Mouse (Mus musculus) gastrocnemius, postnatal 25 days (tissue): ENCODE data around the gene Tango2. TPM values are rescaled to one million over a fixed set of nuclear protein-coding genes. Genes with fewer than 3 reads are reported as not detected.

Source experiments
- DNase-seq: peaks from one replicate; pipeline ENCODE4 v3.0.0; 2022
- long read RNA-seq, 2 experiments: library from polyadenylated mRNA; stranded (forward); transcript quantifications; one replicate each; pipeline ENCODE4 v2.0.0; 2021
- total RNA-seq, 2 experiments: library from RNA; stranded (reverse); gene quantifications; 1 replicate in 1 of 2; 2 replicates in 1 of 2; pipeline ENCODE4 v1.2.3; 2021

The Tango2 gene
- total RNA-seq = 10 to 100 TPM; 37.3 to 37.6 TPM
- long read RNA-seq, experiment 1, transcript Tango2-201 (9 exons, 1,622 nt) = major isoform, 33 of 122 reads
- long read RNA-seq, experiment 1, partial matches to known transcripts = 41 of 122 reads
- long read RNA-seq, experiment 1, other reads (novel, unspliced or antisense) = 48 of 122 reads
- long read RNA-seq, experiment 2, transcript Tango2-201 (9 exons, 1,622 nt) = major isoform, 50 of 170 reads
- long read RNA-seq, experiment 2, partial matches to known transcripts = 58 of 170 reads
- long read RNA-seq, experiment 2, other reads (novel, unspliced or antisense) = 62 of 170 reads

DNA sequence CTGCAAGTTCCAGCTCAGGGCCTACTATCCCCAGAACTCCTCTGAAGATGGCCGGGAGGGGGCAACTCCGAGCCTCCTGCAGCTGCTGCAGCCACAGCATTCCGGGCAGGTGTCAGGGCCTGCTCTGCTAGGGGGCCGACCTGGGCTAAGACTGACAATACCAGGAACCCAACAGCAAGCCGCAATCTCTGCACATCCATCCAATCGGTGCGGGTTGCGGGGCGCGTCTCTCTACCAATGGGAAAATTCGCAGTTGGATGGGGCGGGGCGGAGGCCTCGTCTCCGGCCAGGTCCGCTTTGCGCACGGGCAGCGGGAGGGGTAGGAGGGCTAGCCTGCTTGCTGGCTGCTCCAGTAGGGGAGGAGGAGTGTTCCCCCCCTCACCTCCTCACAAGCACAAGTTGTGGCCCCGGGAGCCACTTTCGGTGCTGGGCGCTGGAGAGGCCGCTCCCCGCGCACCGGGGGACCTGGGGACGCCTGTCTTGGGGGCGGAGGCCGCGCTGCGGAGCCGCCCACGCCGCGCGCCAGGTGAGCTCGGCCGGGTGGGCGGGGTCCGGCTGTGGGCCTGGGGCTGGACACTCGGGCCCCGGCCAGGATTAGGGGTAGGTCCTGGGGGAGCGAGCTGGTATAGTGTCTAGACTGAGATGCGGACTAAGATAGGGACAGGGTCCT, at the start of gene Tango2, which contains the start of gene Arvcf:
Tango2 (minus strand) TSS at position 173 of the 670 bp plus-strand sequence.
Arvcf (plus strand) TSS at position 252 of the 670 bp plus-strand sequence.
- peak; percentile 91 for DNase-seq

DNA sequence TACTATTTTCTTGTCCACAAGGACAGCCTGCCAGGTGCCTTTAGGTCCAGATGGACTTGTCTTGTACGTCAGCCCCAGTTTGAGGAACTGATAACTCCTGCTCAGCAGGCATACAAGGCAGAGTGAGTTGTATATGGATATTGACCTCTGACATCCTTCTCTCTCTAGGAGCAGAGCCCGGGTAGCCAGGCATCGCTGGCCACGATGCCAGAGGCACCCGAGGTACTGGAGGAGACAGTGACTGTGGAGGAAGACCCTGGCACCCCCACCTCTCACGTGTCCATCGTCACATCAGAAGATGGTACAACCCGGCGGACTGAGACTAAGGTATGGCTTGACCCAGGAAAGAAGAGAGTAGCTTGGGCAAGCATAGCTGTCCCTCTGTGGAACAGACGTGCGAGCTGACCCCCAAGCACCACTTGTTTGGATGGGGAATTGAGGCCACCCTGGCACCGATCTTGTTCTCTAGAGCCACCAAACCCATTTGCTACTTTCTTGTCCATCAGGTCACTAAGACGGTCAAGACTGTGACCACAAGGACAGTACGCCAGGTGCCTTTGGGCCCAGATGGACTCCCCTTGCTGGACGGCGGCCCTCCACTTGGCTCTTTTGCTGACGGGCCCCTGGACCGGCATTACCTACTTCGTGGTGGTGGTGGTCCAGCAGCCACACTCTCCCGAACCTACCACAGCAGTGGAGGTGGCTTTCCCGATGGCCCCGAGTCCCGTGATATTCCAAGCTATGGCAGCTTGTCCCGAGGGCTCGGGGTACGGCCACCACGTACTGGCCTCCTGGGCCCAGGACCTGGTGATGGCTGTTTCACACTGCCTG, 49.1 kb upstream of the Tango2 start:
- DNase-seq = no peak

DNA sequence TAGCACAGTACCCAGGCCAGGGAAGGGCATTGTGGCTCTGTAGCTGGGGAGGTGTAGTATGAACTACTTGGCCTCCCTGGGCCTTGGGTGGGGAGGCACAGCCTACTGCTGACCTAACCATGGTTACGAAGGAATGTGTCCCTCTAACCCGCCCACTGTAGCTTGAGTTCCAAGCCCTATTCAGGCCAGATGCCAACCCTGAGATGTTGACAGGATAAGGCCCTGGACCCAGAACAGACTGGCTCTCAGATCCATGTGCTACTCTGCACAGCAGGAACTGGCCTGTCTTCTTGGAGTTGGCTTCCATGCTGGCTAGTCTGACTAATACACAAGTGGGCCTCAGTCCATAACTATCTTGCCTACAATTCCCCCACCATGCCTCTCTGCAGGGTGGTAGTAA, 48.3 kb upstream of the Tango2 start:
- DNase-seq = peak; percentile 80

DNA sequence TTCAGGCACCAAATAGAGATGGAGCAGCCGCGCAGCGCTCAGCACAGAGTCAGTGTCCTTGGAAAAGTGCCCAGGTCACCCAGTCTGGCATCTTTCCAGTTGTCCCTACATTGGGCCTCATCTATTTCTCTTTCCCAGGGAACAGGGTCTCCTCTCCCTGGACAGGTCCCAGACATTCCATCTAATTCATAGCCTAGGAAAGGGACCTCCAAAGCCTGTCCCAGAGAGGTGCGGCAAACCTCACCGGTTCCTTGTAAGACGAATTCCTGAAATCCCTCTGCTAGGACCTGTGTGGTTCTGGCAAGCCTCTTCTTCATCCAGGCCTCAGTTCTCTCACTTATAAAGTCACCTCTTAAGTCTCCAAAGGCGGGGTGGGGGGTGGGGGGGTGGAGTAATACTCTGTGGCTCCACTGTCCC, 47.7 kb upstream of the Tango2 start:
- no peak for DNase-seq

DNA sequence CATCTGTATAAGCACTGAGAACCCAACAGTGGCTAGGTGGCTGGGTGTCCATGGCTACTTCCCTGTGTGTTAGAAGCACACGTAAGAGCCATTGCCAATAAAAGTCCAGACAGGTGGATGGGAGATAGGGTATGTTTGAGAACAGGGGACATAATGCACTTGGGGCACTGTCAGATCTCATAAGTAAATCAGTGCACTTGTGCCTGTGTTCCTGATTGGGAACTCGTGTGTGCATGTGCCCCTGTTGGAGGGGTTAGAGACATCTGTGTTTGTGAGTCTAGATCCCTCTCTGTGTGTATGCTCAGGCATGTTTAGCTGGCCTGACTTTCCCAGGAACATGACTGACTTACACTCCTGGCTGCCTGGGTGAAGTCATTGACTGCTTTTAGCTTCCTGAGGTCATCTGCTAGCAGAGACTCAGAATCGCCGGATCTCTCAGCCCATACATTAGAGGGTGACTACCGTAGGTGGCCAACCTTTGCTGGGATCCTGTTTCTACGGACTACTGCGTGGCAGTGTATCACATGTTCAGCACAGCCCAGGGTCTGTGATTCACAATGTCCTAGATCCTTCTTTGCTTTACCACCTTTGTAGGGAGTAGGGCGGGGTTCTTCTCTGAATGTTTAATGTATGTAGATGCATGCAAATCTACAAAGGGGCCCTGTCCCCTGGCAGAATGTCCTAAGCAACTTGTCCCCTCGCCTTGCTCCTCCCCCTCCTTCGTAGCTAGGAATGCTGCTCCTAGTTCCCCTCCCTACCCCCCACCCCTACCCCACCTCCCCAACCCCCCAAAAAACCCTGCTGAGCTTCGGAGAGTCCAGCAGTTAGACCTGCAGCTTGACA, 47.1 kb upstream of the Tango2 start:
- no peak for DNase-seq

DNA sequence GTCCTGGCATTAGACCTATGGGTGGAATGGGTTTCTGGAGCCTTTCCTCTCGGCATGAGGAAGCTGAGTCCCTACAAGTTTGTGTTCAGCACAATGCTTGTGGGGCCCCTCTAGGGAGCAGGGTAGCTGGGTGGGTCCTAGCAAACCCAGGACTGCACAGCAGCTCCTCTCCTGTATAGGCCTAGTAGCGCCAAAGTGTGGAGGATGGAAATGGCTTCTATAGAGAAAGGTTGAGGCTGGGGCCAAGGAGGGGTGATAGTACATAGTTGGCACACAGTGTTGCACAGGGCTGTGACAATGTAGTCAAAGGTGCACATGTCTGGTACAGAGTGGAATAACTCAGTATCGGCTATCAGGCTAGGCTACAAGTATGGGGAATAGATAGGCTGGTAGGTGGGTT, 46.2 kb upstream of the Tango2 start:
- no peak for DNase-seq

DNA sequence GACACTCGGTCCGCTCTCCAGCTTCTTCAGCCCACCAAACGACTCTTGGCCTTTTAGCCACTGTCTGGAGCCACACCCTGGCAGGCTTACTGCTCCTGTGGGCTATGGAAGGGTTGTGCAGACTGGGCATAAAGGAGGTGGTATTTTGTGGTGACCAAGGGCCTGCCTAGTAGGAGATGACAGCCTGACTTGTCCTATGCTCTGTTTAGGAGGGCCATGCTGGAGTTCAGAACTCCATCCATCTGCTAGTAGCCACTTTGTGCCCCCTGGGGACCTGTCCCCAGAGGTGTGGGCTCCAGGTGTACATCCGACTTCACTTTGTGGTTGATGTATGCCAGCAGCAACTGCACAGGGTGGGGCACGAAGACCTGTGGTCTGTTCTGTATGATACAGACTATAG, 45.7 kb upstream of the Tango2 start:
- DNase-seq = no peak

DNA sequence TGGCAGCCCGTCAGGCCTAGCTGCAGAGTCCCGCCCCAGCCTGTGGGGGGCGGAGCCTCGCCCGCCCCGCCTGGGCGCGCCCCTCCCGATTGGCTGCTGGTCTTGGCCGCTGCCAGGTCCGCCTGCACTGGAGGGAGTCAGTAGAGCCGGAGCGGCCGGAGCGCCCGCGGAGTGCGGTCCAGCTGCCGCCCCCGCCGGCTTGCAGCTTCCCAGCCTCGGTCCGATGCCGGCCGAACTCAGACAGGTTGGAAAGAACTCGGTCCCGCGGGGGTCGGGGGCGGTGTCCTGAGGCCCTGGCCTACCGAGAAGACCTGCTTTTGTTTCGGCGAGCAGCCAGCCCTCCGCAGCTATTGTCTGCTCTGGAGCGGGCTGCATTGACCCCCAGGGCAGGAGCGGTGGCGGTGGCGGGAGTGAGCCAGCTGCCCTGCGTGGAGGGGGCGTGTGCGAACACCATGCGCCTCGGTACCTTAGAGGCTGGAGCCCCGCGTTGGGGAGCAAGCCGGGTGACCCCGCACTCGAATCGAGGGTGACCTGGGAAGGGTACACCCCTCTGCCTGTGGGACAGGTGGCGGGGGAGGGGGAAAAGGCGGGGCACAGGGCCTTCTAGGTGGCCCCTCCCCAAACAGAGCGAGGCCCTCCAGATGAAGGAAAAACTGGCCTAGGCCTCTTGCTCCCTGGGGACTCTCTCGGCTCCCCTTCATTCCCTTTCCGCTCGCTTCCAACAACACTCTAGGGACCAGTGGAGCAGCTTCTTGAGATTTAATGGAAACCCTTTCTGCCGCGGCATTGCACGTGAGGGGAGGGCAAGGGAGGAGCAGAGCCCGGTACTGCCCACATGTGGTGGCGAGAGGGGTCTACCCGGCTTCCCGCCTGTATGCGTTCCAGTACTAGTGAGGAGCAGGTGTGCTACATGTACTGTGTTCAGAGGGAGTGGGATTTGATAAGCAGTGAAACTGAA, 44.8 kb upstream of the Tango2 start:
- DNase-seq = peak; percentile 92

DNA sequence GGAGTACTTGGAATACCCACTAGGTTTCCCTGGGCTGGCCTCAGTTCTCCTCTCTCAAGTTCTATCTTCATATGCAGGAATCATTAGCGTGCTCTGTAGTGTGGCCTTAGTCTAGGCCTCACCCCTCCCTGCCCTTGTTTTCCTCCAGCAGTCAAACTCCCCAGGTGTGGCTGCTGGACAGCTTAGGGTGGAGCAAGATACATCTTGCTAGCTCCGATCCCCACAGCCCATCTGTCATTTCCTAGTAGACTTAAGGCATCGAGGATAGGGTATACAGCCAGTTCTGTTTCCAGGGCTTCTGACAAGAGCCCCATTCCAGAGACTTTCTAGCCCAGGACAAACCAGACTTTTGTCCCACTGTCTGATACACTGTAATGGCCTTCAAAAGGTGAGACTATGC, 43.8 kb upstream of the Tango2 start:
- DNase-seq = no peak

DNA sequence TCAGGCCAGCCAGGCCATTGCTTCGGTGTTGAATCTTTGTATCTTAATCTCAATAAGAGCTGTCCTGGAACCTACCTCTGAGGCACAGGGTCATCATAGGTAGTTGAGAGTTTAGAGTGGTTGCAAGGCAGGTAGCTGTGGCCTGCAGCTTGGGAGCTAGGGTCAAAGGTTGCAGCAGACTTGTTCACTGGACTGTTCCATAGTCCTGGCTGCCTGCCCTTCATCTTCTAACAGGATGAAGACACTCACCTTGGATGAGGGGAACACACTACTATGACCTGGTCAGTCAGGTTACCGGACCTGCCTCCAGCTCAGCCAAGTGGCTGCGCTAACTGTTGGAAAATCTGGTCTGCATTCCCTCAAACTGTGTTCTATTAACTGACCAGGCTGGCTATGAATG, 43.2 kb upstream of the Tango2 start:
- DNase-seq = no peak

DNA sequence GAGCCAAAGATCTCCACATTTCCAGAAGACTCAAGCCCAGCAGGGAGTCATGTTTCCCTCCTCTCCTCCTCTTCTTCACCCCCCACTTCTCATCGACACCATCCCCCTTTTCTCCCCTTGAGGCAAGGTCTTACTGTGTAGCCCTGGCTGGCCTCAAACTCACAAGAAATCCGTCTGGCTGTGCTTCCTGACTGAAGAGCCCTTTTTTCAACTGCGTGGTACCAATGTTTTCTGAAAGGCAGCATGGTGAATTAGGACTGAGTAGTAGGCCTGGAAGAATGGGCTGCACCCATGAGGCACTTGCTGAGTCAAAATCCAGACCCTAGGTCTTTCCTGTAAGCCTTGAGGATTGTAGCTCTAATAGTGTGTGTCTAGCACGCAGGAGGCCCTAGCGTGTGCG, 42.5 kb upstream of the Tango2 start:
- DNase-seq = no peak

DNA sequence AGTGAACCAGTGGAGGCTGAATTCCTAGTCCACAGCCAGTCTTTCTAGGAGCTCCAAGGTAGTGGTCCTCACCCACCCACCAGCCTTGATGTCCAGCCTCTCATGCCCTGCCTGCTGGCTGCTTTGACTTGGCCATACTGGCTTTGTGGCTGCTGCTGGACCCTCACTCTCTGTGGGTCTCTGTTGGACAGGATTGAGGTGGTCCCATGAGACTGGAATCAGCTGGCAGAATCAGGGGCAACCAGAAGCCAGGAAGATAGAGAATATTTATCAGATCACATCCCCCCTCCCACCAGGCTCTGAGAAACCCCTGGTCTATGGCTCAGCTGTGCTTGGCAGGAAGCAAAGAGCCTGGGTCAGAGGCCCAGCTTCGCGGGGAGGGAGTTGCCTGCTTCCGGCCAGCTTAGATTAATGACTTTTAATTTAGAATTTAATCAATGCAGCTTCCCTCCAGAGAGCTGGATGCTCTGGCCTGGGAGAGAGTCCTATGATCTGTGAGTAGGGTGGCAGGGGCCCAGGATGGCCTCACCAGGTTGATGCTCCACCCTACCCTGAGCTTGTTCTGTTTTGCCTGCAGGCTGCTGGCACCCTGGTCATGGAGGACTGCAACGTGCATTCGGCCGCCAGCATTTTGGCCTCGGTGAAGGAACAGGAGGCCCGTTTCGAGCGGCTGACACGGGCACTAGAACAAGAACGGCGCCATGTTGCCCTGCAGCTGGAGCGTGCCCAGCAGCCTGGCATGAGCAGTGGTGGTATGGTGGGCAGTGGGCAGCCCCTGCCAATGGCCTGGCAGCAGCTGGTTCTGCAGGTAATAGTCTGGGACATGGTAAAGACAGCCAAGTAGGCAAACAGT, 40.9 kb upstream of the Tango2 start:
- DNase-seq = peak; percentile 6

DNA sequence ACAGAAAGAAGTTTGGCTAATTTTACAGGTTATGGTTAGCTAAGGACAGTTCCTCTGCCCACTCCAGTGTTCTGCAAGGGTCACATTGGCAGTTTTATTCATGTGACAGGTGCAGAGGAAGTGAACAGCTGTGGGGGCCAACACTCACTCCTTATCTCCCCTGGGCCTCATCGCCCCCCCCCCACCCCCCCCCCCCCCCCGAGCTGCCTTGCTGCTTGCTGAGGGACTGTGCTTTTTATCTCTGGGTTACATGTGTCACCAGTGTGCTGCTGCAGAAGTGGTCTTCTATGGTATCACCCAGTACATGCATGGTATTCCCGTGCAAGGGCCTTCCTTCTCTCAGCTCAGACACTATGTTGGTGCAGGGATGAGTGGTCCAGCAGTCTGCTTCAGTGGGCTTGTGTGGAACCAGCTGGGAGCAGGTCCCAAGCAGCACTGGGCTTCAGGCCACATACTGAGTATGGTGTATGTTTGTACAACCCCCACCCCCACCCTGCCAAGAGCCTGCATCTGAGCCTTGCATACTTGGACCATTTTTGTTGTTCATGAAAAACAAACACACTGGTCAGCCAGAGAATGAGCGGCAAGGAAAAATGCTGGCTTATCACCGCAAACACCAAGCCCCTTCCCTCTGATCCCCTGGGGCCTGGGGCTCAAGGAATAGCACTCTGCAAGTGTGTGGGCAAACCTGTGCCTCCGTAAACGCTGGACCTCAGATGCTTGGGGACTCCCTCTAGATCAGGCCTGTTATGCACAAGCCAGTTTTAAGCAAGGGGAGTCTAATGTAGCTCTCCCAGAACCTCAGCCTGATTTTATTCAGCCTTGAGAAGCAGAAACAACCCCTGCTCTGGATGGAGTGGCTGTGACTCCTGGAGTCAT, 40.0 kb upstream of the Tango2 start:
- peak; percentile 11 for DNase-seq

DNA sequence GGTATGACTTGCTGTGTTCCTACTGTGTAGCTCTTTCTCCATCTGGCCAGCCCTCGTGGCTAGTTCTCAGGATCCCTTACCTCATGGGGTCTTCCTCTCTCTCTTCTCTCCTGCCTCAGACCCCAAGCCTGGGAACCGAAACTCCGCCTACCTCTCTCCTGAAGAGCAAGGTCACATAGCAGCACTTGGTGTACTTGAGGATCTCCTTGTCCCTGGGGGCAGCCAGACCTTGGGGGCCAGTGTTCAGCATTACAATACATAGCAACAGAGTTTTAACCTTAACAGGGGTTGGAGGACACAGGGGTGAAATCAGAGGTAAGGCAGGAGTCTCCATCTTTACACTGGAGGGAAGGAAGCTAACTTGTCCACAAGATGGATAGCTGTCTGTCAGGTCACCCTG, 39.1 kb upstream of the Tango2 start:
- no peak for DNase-seq

DNA sequence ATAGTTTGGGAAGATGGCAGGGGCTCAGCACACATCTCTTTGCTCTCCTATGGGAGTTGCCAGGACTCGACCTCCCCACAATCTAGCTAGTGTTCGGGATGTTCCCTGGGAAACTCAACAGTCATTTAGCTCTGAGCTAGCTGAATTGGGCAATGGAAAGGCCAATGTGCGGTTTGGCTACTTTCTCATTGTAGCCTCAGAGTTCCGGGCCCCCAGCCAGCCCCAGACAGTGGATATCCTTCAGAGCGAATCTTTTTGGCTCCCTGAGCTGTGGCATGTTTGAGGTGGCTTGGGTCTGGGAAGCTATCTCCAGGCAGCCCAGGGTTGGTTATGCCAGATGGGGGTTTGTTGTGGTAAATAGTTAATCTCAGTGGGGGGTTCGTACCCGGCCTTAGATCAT, 38.5 kb upstream of the Tango2 start:
- DNase-seq = peak; percentile 64

DNA sequence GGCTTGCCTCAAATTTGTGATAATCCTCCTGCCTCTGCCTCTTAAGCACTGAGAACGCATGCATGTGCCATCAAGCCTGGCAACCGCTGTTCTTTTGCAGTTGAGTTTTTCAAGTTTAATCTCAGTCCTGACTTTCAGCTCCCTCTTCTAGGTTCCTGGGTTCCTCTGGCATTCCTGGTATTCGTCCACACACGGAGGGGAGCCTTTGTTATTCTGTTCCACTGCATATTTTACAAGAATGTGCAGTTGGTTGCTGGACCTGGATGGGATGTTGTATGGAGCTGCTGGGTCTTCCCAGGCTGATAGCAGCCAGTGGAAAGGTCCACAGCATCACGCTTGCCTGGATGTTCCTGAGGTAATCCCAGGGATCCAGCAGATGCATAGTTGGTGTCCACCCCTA, 37.5 kb upstream of the Tango2 start:
- no peak for DNase-seq

DNA sequence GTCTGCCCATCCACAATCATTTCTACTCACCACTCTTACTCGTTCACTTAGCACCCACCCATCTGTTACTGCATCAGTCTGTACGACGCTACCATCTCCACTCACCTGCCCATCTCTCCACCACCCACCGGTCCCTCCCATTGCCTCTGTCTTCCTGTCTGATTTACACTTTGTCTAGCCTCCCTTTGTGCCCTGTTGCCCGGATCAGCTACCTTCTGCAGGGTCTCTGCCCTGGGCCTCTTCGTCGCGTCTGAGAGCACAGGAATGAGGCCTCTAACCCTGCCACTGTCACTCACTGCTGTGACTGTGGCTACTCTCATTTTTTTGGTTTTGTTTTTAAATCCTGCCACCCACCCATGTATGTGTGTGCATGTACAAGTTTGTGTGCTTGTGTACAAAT, 36.8 kb upstream of the Tango2 start:
- no peak for DNase-seq

DNA sequence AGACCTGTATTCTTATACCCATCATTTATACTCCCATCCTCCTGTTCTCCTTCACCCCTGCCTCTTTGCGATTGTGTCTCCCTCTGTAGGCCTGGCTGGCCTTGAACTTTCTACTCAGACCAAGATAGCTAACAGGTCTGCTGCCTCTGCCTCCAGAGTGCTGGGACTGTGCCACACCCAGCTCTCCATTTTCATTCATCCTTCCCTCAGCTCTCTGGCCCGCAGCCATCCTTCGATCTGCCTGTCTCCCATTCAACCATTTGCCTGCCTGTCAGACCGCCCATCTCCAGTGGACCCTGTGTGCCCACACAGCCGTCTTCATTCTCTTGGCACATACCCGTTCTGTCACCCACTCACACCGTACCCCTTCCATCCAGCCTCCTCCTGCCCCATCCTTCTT, 36.3 kb upstream of the Tango2 start:
- DNase-seq = no peak

DNA sequence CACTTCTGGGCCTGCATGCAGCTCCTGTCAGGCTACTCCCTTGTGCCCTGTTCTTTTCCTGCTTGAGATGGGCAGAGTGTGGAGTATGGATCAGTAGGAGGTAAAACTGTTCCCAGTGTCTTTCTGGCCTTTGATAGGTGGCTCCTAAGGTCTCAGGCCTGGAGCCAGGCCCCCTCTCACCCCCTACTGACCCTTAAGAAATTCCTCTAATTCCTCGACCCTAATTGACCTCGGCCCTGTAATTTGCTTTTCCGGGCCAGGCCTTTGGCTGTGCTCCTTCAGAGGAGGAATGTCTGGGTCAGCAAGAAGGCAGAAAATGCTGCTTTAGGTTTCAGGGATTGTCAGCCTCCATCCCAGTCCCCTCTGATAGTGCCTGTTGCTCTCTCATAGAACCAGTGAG, 35.9 kb upstream of the Tango2 start:
- no peak for DNase-seq
